Mouse (Mus musculus): ENCODE measurements around the gene Olfr206.

DNA sequence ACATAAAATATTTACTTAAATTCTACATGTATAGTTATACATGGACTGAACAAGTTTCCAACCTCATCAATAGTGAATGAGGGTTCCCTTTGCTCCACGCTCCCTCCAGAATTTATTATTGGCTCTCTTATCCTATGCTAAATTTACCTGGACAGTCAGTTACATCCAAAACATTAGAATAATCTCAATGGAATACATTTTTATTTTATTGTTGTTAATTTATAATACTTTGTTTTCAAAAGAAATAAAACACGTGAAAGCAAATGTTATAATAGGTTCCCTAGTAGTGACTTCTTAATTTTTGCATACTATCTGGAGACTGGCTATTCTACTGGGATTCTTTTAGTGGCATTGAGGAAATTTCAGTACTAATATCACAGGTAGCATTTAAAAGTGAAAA is 50.5 kb downstream of the Olfr206 start, which contains the start of gene Olfr203:
- TF ChIP-seq POLR2A (IDR thresholded peaks at IDR 0.05; ENCODE audit: extremely low read depth, insufficient read depth, low read length) (no peak), CTCF (IDR thresholded peaks at IDR 0.05; ENCODE audit: low read depth, low read length) (no peak)
